Mouse (Mus musculus) urinary bladder, adult 2 months (tissue): ENCODE measurements around the gene Vmn2r67. TPM values are rescaled to one million over a fixed set of nuclear protein-coding genes. Genes with fewer than 3 reads are reported as not detected.
"Not testable (repeated sequence)": the region's sequence is repeated elsewhere in the genome, so short reads cannot be mapped to it uniquely, and the experiment has no call there.

Experiments
- DNase-seq: peaks from one replicate; pipeline ENCODE4 v3.0.0; 2022; ENCODE audit warnings: low spot score
- polyA plus RNA-seq: library from polyadenylated mRNA; depleted of rRNA; stranded (reverse); fragments of >200 nt; gene quantifications from 2 replicates; pipeline ENCODE4 v1.2.3, GENCODE M21; 2012; rRNA removed

The Vmn2r67 gene
- polyA plus RNA-seq: not detected in 2 replicates

DNA sequence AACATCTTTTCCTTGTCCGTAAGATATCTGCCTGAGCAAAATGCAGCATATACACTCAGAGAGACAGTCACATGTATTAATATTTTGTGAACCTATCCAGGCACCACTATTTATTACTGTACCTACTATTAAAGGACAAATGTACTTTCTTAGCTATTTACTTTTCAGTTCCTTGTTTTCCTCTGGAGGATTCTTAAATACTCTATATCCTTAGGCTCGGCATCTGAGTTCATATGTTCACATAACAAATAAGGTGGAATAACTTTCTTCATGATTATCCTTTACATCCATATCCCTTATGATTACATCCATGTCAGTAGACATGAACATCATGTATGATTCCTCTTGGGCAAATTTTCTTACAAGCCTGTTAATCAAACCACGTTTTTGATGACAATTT is at the start of gene Vmn2r67:
Gene Vmn2r67 (minus strand): TSS at position 101 of the 400 bp plus-strand sequence.
- no peak for DNase-seq

DNA sequence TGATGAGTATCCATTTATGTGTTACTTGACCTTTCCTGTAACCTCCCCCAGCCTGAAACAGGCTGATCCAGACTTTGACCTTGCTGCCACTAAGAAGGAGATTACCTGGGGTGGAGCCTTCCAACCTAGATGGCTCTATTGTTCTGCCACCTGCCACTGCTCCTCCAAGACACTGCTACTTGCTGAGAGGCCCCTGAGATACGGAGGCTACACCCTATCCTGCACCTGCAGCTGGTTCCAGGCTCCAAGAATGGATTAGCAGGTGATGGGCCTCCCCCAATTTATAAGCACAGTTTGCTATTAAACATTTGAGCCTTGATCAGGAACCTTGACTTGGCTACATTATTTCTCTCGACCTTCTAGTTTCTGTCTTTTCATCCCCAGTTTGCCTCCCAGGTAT is 51.3 kb downstream of the Vmn2r67 start:
- not testable (repeated sequence) for DNase-seq

Other genes starting within 250 kb of the Vmn2r67 start
- gene Vmn2r65, start 191.9 kb downstream of the Vmn2r67 start, polyA plus RNA-seq: not detected in 2 replicates
- not detected in 2 replicates for gene Vmn2r66, start 143.7 kb downstream of the Vmn2r67 start, polyA plus RNA-seq
- gene Vmn2r68, start 81.8 kb upstream of the Vmn2r67 start, polyA plus RNA-seq: not detected in 2 replicates